Mouse (Mus musculus) spleen, postnatal 10 days (tissue): ENCODE results near the gene Gns.
A peak's percentile ranks its signal among the peaks of the same experiment; 100 is the strongest.
"Not testable (repeated sequence)": the region's sequence is repeated elsewhere in the genome, so short reads cannot be mapped to it uniquely, and the experiment has no call there.

Experiments
- DNase-seq, 2 experiments: peaks; one replicate each; pipeline ENCODE4 v3.0.0; 2021 to 2022; ENCODE audit warnings: low spot score in 2 of 2

Gns gene

GRCm38 (mm10) chr10:121364801-121365564 lies at the start of gene Gns:
Gene Gns, plus strand, starts transcription at chr10:121365090.
- DNase-seq, result peak; percentile 81 to 88

DNA sequence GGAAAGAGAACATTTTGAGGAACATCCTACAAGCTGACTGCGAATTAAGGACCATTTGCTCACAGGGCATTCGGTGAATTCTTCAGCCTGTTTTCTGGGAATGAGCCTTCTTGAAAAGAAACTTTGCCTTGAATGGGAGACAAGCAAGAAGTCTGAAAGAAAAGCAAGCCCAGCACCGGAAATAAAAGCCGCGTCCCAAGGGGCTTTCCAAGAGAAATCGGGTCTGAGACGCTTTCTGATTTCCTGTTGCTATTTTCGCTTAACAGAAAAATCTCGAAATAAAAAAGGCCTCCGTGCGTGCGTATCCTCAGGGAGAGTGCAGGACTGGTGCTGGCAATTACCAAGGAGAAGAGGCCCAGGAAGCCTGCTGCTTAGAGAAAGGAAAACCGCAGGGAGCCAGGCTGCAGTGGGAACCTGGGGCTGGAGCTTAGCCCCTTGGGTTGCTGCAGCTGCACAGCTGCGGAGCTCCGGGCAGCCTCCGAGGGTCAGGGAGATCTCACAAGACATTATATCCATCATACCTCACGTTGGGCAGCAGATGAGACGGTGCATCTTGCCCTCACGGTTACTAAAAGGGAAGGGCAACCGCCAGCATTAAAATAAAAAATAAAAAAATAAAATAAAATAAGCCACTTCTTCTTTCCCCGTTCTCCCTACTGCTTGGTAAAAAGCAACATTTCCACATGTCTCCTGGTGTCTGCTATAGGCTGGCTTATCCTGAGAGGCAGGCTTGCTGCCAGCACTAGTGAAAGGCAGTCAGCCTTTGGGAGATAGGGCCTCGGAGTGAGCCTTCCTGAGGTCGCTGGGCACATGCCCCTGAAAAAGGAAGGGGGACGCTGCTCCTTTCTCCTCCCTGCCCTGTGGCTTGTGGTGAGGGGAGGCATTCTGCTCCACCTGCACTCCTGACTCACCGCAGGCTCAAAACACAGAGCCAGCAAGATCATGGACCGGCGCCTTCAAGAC lies 49.3 kb upstream of the Gns start:
- DNase-seq, result no peak

DNA sequence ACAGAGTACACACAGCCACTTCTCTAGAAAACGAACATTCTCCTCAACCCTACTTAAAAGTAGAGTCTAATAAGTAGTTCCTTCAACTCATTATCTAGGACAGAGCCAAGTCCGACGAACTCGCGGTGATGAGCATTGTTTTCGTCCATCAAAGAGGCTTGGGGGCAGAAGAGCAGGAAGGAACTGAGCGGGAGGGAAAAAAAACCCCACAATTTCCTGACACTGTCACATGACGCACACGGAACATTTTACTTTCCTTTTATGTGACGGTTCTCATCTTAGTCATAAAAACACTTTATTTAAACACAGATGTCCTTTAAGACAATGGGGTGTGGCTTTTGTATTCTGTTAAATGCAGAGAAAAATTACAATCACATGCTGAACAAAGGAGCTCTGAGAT lies 48.5 kb upstream of the Gns start:
- DNase-seq, result no peak

GRCm38 (mm10) chr10:121318397-121318950 lies 46.4 kb upstream of the Gns start:
- DNase-seq, result no peak

- DNase-seq, result no peak
Measured at GRCm38 (mm10) chr10:121323493-121323892, 41.4 kb upstream of the Gns start.

DNA sequence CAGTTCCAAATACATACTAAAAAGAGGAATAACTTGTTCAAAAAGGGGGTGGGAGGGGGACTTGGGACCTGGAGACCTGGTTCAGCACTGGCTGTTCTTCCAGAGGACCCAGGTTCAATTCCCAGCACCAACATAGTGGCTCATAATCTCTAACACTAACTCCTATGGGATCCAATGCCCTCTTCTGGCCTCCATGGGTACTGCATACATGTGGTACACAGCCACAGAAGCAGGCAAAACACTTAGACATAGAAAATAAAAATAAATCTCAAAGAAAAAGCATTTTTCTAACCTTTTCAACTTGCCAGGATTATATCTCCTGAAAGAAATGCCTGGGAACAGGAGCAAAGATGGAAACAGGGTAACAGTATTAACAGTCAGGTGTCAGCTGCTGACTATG lies 38.7 kb upstream of the Gns start:
- peak in 1 of 2 experiments; percentile 26 for DNase-seq

DNA sequence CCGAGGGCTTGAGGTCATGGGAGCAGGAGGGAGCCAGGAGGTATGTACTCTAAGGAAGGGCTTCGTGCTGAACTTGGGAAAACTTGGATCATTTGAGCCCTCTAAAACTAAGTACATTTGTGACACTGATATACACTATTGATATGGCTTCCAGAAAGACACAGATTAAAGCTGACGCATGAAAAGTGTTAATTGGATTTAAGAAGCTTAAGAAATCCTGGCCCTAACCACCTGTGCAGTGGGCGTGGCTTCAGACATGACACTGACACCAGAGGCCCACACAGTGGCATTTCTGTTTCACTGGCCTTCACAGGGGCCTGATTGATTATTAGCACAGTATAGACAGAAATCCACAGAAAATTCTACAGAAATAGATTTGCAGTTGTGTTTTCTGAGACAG lies 35.3 kb upstream of the Gns start:
- DNase-seq, result no peak

DNA sequence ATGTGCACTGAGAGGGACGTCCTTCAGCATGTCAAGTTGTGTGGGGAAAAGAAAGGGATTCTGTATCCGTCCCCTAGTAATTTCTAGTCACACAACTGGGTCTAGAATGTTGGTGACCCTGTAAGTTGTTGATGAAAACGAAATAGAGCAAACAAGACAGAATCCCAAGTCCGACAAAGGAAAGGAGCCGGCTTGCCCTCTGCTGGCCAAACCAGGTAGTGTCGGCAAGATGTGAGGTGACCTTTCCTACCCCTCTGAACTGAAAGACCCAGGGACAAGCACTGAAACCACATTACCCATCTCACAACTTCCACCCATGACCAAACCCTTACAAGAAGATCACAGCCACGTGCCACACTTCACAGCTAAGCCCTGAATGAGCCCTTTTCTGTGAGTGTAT lies 34.0 kb upstream of the Gns start:
- peak; percentile 50 to 78 for DNase-seq

DNA sequence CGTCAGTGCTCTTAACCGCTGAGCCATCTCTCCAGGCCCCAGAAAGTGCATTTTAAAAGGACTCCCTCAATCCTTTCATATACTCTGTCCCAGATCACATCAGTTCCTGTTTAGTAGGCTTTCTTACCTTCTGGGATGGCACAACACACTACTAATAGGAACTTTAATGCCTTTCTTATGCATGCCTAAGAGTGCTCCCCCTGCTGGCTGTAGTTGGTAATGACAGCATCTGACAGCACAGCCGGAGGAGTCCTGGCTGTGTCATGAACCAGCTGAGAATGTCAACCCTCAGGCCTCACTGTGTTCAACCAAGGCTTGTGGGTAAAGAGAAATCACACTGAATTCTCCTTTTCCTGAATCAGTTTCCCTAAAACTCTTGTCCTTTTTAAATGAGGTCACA lies 30.3 kb upstream of the Gns start:
- peak; percentile 48 to 77 for DNase-seq

DNA sequence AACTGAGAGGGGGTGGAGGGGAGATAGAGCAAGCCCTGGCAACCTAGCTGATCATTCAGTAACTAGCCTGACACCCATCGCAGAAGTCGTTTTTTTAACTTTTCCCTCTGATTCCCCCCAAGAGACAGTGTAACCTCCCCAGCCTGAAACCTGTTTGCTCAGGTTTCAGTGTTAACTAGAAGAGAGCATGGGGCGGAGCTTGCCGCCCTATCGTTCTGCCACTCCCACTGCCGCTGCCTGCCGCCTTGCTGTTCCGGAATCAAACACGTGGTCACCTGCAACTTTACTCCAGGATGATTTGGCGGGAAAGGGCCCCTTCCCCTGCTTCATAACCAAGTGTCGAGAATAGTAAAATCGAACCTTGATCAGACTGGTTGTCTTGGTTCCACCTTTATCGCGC lies 28.4 kb upstream of the Gns start:
- DNase-seq, result not testable (repeated sequence)

GRCm38 (mm10) chr10:121340754-121341593 lies 23.9 kb upstream of the Gns start:
- no peak for DNase-seq

DNA sequence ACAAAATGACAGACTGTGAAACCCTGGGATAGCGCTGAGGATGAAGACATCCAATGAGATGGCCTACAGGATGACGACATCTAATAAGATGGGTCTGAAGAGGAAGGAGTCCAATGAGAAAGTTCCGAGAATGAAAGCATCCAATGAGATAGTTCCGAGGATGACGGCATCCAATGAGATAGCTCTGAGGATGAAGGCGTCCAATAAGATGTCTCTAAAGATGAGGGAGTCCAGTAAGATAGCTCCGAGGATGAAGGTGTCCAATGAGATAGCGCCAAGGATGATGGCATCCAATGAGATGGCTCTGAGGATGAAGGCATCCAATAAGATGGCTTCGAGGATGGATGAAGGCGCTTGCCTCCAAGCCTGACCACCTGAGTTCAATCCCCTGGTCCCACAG lies 22.6 kb upstream of the Gns start:
- DNase-seq, result no peak

- no peak for DNase-seq
Measured at GRCm38 (mm10) chr10:121343867-121344266, 21.0 kb upstream of the Gns start.

DNA sequence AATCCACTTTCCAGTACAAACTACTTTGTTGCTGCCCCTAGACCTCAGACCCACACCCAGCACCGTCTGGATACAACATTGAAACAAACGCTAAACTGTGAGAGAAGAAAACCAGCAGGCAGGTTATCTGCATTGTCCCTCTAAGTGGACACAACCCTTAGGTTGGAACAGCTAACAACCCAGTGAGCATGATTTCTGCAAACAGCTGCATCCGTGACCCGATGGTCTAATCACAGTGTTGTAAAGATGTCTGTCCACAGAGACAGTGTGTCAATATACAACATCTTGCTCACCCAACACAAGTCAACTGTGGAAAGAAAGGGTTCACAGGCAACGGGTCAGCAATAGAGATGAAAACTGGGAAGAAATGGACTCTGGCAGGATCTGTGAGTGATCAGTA lies 15.6 kb upstream of the Gns start:
- DNase-seq, result no peak

DNA sequence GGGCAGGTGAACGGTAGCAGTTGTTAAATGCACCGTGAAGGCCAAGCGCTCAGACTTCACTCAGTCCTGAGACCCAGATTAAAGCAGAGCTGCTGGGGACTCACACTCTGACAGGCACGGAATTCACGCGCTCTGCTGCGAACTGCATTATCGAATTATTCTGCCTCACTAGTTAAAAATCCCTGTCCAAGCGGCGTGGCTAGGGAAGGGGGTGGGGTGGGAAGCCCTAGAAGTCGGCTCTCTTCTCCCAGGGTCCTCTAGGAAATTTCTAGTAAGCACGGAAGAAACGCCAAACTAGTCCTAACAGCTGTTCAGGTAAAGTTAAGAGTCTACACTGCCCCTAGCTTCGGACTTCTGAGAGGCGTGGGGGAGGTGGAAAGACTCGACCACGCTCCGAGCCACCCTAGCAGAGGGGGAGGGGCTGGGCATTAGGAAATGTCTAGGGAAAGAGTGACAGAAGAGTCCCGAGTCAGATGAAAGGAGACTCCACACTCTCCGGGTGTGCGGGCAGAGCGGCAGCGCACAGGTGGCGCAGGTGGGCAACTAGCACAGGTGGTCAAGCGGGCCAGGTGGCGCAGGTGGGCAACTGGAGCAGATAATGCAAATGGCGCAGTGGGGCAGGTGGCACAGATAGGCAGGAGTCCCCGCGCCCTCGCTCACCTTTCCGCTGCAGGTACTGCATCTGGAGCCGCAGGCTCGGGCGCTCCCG lies 14.4 kb upstream of the Gns start:
- DNase-seq, result peak in 1 of 2 experiments; percentile 22

DNA sequence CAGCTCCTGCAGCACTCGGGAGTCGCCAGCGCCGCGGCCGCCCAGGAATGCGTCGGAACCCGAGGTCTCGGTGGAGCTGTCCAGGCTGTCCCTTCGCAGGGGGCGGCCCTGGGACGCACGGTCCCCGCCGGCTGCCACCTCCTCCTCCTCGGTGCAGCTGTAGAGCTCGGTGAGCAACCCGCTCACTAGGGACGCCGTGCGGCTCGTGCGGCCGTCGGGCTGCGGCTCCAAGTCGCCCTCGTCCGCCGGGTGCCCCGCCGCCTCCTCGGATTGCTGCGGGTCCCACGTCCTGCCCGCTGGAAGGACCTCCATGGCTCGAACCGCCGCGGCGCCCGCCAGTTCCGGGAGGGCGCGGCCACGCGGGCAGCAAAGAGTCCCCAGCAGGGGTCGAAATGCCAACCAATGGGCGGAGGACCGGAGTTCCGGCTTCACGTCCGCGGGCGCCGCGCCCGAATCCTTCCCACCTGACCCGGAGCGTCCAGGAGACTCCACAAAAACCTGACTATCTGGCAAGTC lies 13.8 kb upstream of the Gns start, which contains the start of gene Tbc1d30:
Gene Tbc1d30, minus strand, starts transcription at position 213 of the 516 bp plus-strand sequence.
- peak in 1 of 2 experiments; percentile 40 for DNase-seq

DNA sequence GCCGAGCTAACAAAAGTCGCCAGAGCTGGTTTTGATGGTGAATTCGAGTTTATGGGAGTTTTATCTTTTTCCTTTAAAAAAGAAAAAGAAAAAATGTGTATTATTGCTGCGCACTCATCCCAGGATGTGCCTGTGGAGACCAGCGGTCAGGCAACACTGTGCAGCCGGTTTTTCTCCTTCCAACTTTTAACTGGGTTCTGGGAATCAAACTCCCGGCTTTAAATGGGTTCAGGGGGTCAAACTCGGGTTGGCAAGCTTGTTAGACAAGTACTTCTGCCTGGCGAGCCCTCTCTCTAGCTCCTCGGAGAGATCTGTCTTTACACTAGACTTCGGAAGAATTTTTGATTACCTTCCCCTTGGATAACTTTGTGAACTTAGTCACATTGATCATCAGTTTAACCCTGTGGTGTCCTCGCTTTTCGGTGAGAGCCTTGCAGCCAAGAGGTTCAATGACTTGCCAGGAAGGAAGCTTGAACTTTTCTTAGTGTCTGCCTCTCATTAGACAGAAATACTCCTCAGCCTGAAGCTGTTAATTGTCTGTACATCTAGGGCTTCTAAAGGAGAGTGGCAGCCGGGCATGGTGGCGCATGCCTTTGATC lies 13.1 kb upstream of the Gns start:
- DNase-seq, result no peak

- no peak for DNase-seq
Measured at GRCm38 (mm10) chr10:121360358-121360757, 4.5 kb upstream of the Gns start.

DNA sequence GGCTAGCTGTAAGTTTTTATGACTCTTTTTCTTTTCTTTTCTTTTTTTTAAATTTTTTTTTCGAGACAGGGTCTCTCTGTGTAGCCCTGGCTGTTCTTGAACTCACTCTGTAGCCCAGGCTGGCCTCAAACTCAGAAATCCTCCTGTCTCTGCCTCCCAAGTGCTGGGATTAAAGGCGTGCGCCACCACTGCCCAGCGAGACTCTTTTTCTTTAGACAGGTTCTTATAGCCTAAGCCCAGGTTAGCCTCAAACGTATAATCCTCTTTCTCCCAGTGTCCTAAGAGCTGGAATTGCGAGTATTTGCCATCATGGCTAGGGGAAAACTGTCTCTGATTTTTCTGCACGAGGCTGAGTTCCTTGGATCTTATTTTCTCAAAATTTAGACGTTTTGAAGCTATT lies 1.7 kb upstream of the Gns start:
- no peak for DNase-seq

DNA sequence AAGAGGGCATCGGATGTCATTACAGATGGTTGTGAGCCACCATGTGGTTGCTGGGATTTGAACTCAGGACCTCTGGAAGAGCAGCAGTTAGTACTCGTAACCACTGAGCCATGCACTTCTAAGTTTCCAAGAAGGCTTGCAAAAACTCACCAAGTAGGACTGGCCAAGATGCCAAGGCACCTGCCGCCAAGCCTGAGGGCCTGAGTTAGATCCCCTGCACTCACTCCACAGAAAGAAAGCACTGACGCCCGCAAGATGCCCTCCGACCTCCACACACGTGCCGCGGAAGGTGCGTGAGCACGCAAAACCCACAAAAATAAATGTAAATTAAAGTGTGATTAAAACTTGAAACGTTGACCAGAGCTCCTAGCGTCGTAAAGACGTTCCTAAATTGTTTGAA lies 584 bp upstream of the Gns start:
- no peak for DNase-seq
